Mouse (Mus musculus) right cerebral cortex, postnatal 36 days (tissue): Measurements from ENCODE around the gene Irak3.

Source experiments
- DNase-seq, 2 experiments: peaks; one replicate each; pipeline ENCODE4 v3.0.0; 2022; ENCODE audit warnings: low spot score in 2 of 2, mixed read lengths in 1 of 2

The Irak3 gene

DNA sequence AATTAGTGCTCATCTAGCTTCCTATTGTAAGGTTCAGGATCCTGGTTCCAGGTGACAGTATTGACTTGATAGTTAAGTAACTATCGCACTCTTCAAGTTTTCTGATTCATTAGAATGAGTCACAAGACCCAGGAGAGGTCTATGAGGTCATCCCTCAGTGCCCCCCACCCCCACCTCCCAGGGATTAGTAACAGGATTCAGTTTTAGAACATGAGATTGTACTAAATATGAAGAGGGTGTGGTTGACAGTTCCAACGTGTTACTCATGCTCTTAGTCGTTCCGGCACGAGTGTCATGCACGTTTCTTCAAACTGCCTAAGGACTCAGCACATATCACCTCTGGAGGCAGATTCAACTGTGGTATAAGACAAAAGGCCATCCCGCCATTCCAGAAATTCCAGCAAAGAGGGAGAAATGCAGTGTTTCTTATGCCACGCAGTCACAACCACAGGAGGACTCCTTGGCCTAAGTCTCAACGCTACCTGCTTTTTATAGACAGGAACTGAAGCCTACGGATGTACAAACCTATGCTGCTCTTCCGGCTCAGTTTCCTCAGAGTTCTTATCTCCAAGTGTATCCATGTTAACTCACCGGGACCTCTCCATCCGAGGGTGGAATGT is 2.8 kb upstream of the Irak3 start:
- DNase-seq = no peak

DNA sequence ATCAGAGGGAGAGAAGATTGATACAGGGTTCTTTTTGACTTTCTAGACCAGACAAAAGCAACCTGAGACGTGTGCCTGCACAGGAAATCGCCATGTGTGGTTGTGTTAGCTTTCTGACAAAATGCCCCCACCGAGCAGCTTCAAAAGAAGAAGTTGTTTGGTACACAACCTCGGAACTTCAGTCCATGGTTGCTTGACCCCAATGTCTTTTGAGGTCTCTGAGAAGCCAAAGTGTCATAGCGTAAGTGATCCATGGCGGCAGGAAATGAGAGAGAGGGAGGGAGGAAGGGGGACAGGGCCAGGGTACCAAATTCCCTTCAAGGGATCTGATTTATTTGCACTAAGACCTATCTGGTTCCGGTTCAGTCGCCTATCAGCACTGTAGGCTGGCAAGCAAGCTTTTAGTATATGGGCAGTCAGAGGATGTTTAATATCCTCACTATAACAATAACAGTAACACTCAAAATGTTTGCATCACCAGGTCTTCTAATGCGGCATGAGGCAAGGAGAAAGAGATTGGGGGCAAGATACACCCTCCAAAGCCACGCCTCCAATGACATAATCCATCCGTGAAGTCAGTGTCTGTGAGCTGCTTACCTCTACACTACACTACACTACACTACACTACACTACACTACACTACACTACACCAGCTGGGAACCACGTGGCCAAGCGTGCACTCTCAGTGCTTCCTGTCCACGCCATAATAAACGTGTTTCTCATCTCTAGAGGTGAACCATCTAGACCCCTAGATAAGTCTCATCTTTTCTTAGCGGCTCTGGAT is 729 bp upstream of the Irak3 start:
- DNase-seq = no peak

DNA sequence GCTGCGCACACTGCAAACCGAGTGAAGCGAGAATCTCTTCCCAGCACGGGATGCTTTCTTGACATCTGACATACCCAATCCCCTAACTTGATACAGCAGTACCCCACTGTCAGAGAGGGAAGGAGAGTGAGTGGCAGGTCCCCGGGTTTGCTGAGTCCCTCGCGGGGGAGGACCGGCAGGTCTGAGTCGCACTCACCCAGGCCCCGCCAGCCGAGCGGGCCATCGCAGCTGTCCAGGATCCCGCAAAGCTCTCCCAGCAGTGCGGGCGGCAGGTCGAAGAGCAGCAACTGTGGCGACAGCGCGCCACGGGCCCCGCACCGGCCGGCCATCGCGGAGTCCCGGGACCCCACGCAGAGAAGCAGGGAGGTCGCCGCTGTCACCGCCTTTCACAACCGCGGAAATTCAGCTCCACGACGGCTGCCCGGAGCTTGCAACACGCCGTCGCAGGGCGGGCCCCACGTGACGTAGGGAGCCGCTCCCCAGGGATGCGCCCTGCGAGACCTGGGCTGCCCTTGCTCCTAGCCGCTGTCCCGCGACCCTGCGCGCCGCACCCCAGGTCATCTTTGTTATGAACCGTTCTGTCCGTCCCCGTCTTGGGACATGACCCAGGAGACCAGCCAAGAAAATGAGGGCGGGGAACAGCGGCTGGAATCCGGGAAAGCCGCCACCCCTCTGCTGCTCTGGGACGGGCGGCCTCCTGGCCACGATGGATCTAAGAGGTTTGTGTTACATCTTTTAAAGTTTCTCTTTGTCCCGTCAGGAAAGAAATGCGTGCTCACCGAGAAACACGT is 604 bp downstream of the Irak3 start, which contains the start of gene Tmbim4:
Gene Tmbim4 (plus strand): TSS at position 460 of the 791 bp plus-strand sequence.
- DNase-seq = no peak

DNA sequence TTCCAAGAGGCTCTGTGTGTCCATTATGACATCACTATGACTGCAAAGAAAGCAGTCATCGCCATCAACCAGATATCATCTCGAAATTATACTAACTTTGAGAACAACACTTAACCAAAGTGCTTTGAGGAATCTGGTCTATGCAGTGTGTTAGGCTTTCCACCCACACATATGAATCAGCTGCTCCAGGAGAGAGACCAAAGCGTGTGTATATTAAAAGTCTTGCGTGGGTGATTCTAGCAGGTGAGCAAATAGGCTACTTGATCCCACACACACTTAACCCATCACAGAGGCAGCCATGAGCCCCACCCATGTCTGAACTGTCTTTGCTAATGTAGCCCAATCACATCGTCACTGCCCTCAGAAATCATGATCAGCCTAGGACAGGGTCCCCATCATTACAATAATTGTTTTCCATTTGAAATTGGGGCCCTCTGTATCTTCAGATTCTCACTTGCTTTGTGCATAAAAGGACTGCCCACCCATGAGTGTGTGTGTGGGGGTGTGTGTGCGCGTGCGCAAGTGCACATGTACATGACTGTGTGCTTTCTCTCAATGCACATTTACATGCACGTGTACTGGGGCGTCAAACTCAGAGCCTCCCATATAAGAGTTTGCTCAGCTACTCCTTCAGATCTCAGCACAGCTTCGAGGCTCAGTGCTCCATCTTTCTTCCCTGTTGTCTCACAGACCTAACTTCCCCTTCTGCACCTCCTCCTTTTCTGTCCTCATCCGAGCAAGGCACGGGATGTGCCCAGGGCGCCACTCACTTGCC is 4.7 kb downstream of the Irak3 start:
- peak; percentile 7 to 9 for DNase-seq

DNA sequence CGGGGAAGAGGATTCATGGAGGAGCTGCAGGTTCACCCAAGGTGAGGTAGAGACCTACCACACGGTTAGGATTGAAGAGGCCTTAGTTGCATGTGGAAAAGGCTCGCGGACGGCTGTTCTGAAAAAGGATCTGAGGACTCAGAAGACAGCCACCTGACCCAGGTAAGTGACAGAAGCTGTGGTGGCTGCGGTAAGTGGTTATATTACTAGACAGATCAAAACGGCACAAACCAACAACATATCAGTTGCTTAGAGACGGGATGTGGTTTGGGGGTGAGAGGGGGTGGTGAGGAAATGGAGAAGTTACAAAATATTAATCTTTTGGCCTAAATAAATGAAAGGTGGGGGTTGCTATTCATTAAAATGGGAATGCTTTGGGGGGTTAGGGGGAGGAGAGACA is 8.7 kb downstream of the Irak3 start:
- no peak for DNase-seq

DNA sequence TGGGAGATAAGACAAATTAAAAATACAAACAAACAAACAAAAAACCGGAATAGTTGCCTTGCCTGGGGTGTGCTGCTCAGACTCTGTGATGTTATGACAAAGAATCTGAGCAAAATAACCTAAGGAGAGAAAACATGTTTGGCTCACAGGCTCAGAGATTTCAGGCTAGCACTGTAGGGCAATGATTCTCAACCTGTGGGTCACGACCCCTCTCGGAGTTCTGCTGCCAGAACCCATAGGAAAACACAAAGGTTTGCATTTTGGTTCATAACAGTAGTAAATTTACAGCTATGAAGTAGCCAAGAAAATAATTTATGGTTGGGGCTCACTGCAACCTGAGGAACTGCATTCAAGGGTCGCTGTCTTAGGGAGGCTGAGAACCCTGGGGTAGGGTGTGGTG is 9.7 kb downstream of the Irak3 start:
- no peak for DNase-seq

DNA sequence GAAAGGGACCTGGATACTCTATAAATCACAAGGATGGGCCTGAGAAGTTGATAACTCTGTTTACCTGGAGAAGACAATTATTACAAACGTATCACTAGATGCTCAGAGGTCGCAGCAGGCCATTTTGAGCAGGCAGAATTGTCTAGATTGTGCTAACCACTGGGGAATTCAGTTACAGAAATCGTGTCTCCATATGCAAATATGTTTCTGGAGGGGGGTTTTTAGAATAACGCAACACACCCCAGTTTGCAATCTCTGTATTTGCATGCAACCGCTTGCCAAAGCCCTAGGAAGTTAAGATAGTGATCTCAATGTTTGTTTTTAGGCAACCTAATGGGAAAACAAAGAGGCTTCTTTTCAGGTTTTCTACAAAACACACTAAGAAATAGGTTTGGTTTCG is 10.8 kb downstream of the Irak3 start:
- DNase-seq = no peak

DNA sequence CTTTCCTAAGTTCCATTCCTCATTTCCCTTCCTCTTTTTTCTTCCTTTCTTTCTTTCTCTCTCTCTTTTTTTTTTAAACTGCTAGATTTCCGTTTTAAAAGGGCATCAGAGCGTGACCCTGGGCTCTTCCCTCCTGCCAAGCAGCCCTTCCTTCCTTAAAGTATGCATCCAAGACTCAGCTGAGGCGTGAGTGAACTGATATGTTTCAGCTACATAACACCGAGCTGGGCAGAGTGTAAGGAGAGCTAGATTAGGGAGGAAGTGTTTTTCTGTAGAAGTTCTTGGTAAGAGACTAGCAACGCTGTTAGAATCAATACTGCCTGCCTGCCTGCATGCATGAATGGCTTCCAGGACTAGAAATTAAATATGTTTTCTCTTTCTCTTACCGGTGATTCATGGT is 12.1 kb downstream of the Irak3 start:
- no peak for DNase-seq

DNA sequence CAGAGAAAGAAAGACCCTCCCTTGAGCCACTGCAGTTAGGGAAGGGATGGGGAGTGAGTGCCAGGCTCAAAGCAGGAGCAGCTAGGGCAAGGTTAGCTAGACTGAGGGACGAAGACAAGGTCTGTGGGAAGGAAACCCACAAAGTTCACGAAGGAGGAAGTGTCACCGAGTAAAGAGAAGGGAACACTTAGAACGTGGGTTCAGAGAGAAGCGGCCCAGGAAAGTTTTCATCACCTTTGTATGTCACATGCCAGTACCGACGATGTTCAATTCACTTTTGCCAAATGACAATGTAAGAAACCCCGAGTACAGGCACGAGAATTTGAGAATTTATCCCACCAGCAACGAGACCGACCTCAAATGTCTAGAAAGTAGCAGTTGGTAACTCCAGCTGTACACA is 12.7 kb downstream of the Irak3 start:
- DNase-seq = no peak

DNA sequence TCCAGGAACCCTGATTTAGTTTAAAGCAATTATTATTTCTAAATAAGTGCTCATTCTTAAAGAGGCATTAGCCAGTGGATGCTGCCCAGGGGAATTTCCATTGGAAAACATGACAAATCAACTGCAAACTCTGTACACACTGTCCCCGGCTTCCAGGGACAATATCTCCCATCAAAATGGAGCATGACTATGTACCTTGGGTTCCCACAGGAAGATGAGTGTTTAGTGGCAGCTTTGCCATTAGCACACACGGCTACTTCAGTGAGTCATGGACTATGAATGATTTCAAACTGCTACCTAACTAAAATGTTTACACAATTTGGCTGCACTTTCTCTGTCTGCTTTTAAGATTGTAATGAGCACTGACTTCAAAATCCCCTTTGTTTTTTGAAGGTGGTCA is 13.4 kb downstream of the Irak3 start:
- no peak for DNase-seq

DNA sequence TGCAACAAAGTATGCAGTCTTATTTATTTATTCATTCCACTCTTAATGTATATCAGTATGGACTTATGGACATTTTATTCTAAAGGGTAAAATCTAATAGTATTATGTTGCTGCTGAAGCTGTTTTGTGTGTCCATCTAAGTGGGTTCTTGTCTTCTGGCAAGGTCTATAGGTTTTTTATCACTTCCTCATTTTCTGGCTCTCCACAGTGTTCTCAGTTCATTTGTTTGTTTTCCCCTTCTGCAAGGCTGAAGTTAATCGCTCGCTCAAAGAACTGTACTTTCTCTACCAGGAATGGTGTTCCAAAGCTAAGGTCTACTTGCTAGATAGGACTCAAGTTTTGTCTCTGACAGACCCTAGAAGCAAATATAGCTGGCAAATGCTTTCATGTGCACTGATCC is 18.6 kb downstream of the Irak3 start:
- DNase-seq = no peak

DNA sequence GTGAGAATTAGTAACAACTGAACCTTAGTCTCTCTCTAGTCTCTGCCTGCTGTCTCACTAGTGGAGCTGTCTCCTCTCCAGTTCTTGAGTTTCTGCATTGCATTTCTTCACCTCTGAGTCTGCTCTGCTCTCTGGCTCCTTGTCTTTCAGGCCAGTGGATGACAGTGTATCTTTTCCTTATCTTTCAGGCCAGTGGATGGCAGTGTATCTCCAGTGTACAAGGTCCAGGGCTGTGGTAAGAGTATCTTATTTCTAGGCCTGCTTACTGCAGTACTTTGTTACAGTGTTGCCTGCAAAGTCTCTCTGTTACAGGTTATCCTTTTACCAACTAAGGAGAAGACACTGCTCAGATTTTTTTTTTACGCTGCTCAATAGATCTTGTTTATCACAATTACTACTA is 19.0 kb downstream of the Irak3 start:
- no peak for DNase-seq

DNA sequence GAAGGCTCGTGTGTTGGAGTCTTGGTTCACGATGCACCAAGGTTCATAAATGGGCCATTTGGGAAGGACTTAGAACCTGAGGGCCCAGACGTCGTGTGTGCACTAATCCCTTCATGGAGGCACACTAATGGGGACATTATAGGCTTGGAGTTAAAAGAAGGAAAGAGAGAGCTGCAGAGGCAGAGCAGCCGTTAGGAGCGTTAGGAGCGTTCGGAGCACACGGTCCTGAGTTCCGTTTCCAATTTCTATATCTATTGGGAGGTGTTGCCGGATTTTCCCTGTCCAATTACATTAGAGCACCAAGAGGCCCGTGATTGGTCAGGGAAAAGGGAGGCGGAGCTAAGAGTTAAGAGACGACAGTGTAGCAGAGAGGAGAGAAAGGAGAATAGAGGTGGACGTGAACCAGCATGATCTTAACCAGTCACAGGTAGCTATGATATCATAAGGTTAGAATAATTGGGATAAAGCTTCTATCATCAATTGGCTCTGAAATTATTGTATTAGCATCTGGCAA is 27.7 kb downstream of the Irak3 start:
- no peak for DNase-seq

DNA sequence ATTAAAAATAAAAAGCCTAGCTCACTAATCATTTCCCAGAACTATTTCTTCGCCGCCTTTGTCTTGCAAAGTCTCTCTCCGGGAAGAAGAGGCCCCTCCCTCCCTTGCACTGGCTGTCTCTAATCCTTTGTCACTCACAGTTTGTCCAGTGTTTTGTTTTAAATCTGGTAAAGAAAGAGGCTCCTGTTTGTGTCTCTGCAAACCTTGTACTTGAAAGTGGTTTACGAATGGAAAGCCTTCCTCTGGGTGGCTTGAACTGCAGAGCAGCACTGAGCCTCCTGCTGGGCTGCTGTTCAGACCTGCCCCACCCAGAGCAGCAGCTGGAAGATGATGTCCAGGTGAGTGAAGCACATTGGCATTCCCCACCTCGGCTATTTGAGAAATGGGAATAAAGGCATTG is 30.6 kb downstream of the Irak3 start:
- no peak for DNase-seq

DNA sequence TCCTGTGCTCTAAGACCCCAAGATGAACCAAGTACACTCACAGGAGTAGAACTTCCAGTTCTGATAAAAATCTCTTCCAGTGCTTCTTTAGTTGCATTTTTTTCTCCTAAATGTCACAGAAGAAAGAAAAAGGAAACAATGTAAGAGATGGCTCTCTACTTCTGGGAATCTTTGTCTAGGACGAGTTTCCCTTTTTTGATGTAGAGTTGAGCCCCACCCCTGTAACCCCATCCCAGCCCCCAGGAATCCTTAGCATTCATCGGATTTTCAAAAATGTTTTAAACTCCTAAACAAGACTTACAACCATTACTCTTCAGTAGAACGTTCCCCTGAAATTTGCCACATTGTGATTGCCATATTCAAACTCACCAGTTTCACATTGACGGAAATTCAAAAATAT is 31.7 kb downstream of the Irak3 start:
- DNase-seq = no peak

DNA sequence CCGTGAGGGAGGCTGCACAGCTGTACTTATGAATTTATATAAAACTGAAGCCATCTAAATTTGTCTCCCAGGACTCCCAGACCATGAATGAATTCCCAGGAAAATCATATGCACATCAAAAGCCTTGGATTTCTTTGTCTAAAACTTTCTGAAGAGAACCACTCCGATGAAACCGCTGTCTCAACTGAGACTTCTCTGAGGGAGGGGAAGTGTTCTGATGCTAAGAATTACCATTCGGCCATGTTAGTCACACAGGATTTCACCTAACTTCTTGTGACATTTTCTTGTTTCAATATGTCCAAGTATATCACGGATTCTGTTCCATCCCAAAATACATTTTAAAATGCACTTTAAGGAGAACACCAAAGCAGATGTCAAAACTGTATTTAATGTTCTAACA is 32.1 kb downstream of the Irak3 start:
- DNase-seq = no peak

DNA sequence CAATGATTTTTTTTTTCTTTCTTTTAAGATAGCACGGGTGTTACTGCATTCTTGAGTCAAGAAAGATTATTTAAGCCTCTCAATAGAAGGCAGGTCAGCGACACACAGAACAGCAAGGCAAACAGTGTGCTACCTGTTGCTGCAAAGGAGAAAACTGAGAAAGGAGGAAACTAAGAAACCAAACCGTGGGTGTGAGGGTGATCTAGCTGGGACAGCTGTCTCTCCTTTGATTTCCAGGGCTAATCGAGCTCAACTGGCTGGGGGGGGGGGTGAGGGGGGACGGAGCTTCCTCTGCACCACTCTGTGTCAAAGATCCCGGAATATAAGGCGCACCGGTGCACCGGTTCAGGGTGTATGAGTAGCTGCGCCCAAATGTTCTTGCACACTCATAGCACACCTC is 32.9 kb downstream of the Irak3 start:
- no peak for DNase-seq

DNA sequence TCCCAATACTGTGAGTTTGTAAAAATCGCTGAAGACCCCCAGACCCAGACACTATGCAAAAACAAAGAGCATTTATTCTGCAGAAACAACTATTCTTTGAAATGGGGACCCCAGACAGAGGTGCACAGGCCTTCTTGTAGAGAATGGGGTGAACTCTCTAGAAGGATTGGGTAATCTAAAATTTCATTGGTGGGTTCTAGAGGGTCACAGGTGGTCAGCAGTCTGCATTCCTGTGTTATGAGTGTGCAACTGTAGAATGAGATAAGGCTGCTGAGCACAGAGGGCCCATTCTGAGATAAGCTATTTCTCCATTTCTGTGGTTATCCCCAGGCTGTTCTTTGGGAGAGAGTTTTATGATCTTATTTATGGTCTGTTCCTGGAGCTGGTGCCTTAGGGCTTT is 33.9 kb downstream of the Irak3 start:
- DNase-seq = no peak

DNA sequence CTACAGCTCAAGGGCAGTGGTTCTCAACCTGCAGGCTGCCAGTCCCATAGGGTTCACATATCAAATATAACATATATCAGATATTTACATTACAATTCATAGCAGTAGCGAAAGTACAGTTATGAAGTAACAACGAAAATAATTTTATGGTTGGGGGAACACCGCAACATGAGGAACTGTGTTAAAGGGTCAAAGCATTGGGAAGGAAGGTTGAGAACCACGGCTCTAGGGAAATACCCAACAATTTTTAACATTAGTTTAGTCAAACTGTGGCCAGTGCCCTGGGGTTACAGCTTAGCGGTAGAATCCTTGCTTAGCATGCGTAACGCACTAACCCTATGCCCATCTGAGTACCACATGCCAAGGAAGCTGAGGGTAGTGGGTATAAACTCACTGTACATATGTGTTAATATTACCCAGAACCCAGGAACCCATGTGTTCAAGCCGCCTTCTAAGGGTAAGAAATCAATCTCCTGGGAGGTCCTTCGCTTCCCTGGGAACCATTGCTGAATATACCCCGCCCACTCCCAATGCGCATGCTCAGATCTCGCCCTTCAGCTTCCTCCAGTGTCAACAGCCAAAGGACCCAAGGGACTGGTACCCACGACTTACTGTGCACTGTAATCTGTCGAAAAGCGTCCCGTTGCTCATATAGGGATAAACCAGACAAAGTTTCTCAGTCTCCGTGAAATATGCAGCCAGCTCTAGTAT is 36.0 kb downstream of the Irak3 start:
- no peak for DNase-seq

DNA sequence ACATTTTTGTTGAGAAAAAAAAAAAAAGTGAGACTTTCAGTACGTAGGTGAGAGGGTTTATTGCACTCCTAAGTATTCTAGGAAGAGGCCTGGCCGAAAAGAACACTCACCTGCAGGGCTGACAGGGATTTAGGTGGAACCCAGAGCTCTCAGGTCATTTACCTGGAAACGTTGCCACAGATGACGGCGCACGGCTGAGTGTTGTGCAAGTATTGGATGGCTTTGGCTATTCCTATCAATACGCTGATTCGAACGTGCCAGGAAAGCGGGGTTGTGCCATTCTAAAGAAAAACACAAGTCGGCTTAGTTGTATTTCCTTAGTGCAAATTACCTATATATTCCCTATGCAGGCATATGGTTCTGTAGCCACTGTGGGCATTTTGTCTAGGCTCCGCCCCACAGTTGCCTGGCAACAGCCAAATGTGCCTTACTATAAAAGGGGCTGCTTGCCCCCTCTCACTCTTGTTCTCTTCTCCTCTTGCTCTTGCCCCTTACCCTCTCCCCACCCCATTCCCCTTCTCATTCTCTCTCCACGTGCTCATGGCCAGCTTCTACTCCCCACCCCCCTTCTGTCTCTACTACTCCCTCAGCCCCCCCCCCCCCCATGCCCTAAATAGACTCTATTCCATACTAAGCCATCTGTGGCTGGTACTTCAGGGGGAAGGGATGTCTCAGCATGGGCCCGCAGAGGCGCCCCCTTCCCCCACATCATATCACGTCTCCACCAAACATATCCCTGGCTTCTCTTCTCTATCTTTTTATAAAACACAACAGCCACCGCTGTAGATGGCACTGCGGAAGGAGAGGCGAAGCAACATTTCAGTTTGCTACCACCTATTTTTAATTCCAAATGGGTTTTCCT is 36.8 kb downstream of the Irak3 start:
- DNase-seq = no peak
